Mouse (Mus musculus) heart, adult 2 months (tissue): ENCODE results near the gene Irf2bp2. TPM values are rescaled to one million over a fixed set of nuclear protein-coding genes. Genes with fewer than 3 reads are reported as not detected.

Source experiments
- DNase-seq, 2 experiments: peaks; one replicate each; pipeline ENCODE4 v3.0.0; 2021
- H3K27ac ChIP-seq: fragments of 200-600 bp; 2 replicates; pipeline ENCODE4 v1.8.1; 2022
- H3K27me3 ChIP-seq: fragments of 200-500 bp; 2 replicates; pipeline ENCODE4 v1.6.1; 2012; ENCODE audit warnings: mild to moderate bottlenecking, low read length, inconsistent platforms, mixed read lengths; ENCODE audit not compliant: control insufficient read depth, insufficient read depth
- H3K36me3 ChIP-seq: fragments of 200-500 bp; 2 replicates; pipeline ENCODE4 v1.6.1; 2012; ENCODE audit warnings: low read length, inconsistent platforms; ENCODE audit not compliant: control insufficient read depth, insufficient read depth
- H3K4me1 ChIP-seq: fragments of 200-500 bp; 2 replicates; pipeline ENCODE4 v1.6.1; 2011; ENCODE audit warnings: low read length; ENCODE audit not compliant: control insufficient read depth, insufficient read depth
- H3K4me3 ChIP-seq: fragments of 200-600 bp; 2 replicates; pipeline ENCODE4 v1.8.1; 2022
- H3K79me2 ChIP-seq: fragments of 200-500 bp; replicated peaks from 2 replicates; pipeline ENCODE4 v1.6.1; 2012; ENCODE audit warnings: mild to moderate bottlenecking, inconsistent platforms, low read length, moderate library complexity, mixed read lengths; ENCODE audit not compliant: control insufficient read depth, insufficient read depth
- H3K9ac ChIP-seq: fragments of 200-500 bp; 2 replicates; pipeline ENCODE4 v1.6.1; 2012; ENCODE audit warnings: low read depth, mild to moderate bottlenecking, control low read depth, inconsistent platforms, low read length, mixed read lengths
- CTCF ChIP-seq: fragments of 200-600 bp; IDR thresholded peaks from 2 replicates; pipeline ENCODE4 v1.8.1; 2022; ENCODE audit warnings: antibody characterized with exemption, mild to moderate bottlenecking, moderate library complexity
- EP300 ChIP-seq: fragments of 200-500 bp; IDR thresholded peaks from 2 replicates; pipeline ENCODE4 v1.6.1; 2011; ENCODE audit warnings: low read depth, low read length, control low read depth; ENCODE audit not compliant: insufficient read depth
- POLR2A ChIP-seq: fragments of 200-500 bp; IDR thresholded peaks from 2 replicates; pipeline ENCODE4 v1.6.1; 2011; ENCODE audit warnings: mild to moderate bottlenecking, low read depth, low read length, control low read depth; ENCODE audit not compliant: insufficient read depth
- WGBS: fragments of 180-500 bp; shearing (Covaris S2); methylation state at CpG from one replicate; pipeline ENCODE4 v1.1.7; 2018; 5-methylcytosine and 5-hydroxymethylcytosine counted together
- intact Hi-C: fragments of 180-260 bp; cut with DNase I; formaldehyde crosslinking; loops from one replicate; pipeline ENCODE4 v1.15.1; 2025
- polyA plus RNA-seq: library from polyadenylated mRNA; depleted of rRNA; stranded (reverse); fragments of >200 nt; gene quantifications from 2 replicates; pipeline ENCODE4 v1.2.3, GENCODE M21; 2012
- total RNA-seq, 2 experiments: library from RNA; stranded (reverse); gene quantifications; 2 replicates each; pipeline ENCODE4 v1.2.3; 2021

Irf2bp2 gene
- total and polyA plus RNA-seq, 3 experiments, result 33.8 to 132 (median 56.3) TPM

- intact Hi-C loops, result no loop called here
- H3K4me3 ChIP-seq, result peak overlapping the region; percentile 91
- H3K27ac ChIP-seq, result peak overlapping the region; percentile 98
- H3K79me2 ChIP-seq, result peaks cover 12% of the 10 kb centered on the region
- no peaks in the 10 kb centered on the region for H3K27me3 ChIP-seq
- TF ChIP-seq EP300 (no peak), POLR2A (no peak), CTCF (no peak)
- DNase-seq, result peak; percentile 67 to 76
- 6% methylated on average over 113 of the region's 113 CpGs for WGBS
- H3K36me3 ChIP-seq, result peaks cover 6% of the 10 kb centered on the region
- H3K9ac ChIP-seq, result peak overlapping the region; percentile 100
- peaks cover 13% of the 10 kb centered on the region for H3K4me1 ChIP-seq
Observed at GRCm38 (mm10) chr8:126592771-126593571, 815 bp downstream of the Irf2bp2 start.

- peak overlapping the region; percentile 91 for H3K4me3 ChIP-seq
- peaks cover 10% of the 10 kb centered on the region for H3K36me3 ChIP-seq
- peaks cover 13% of the 10 kb centered on the region for H3K4me1 ChIP-seq
- DNase-seq, result peak; percentile 61 to 72
- intact Hi-C loops, result no loop called here
- peaks cover 12% of the 10 kb centered on the region for H3K79me2 ChIP-seq
- H3K9ac ChIP-seq, result peak overlapping the region; percentile 100
- under 1% methylated on average over 39 of the region's 45 CpGs for WGBS
- no peaks in the 10 kb centered on the region for H3K27me3 ChIP-seq
- no peak for TF ChIP-seq EP300
- no peak for TF ChIP-seq CTCF
- no peak for TF ChIP-seq POLR2A
- peak overlapping the region; percentile 98 for H3K27ac ChIP-seq
Observed at GRCm38 (mm10) chr8:126592381-126592770, 1.4 kb downstream of the Irf2bp2 start.

GRCm38 (mm10) chr8:126591821-126592268 lies 1.9 kb downstream of the Irf2bp2 start:
- H3K4me3 ChIP-seq, result peak overlapping the region; percentile 91
- H3K79me2 ChIP-seq, result peaks cover 12% of the 10 kb centered on the region
- H3K4me1 ChIP-seq, result peaks cover 16% of the 10 kb centered on the region
- TF ChIP-seq POLR2A (peak; percentile 64), EP300 (peak; percentile 92), CTCF (peak; percentile 16; the same call in 1 of the 2 replicates)
- intact Hi-C loops, result loop anchor here (2.0 kb wide), 1 partner anchor 75 kb away; no protein-coding TSS in a partner anchor
- H3K36me3 ChIP-seq, result peaks cover 13% of the 10 kb centered on the region
- H3K9ac ChIP-seq, result peak overlapping the region; percentile 100
- peak; percentile 79 to 84 for DNase-seq
- under 1% methylated on average over 9 of the region's 9 CpGs for WGBS
- peak overlapping the region; percentile 98 for H3K27ac ChIP-seq
- no peaks in the 10 kb centered on the region for H3K27me3 ChIP-seq

- H3K27me3 ChIP-seq, result no peaks in the 10 kb centered on the region
- peak overlapping the region; percentile 91 for H3K4me3 ChIP-seq
- peaks cover 15% of the 10 kb centered on the region for H3K4me1 ChIP-seq
- intact Hi-C loops, result loop anchor here (2.0 kb wide), 1 partner anchor 74 kb away; no protein-coding TSS in a partner anchor
- peak overlapping the region; percentile 100 for H3K9ac ChIP-seq
- peak overlapping the region; percentile 98 for H3K27ac ChIP-seq
- peak; percentile 78 for DNase-seq
- under 1% methylated on average over 20 of the region's 20 CpGs for WGBS
- H3K36me3 ChIP-seq, result peaks cover 19% of the 10 kb centered on the region
- H3K79me2 ChIP-seq, result peaks cover 12% of the 10 kb centered on the region
- peak; percentile 63; the same call in 1 of the 2 replicates for TF ChIP-seq EP300
- peak; percentile 17; the same call in 1 of the 2 replicates for TF ChIP-seq POLR2A
- peak; percentile 28; the same call in 1 of the 2 replicates for TF ChIP-seq CTCF
Observed at GRCm38 (mm10) chr8:126591141-126591820, 2.5 kb downstream of the Irf2bp2 start.

GRCm38 (mm10) chr8:126590599-126590998 lies 3.2 kb downstream of the Irf2bp2 start:
- H3K27ac ChIP-seq, result peak overlapping the region; percentile 98
- H3K4me1 ChIP-seq, result peaks cover 16% of the 10 kb centered on the region
- no peak for DNase-seq
- peaks cover 25% of the 10 kb centered on the region for H3K36me3 ChIP-seq
- H3K79me2 ChIP-seq, result peaks cover 12% of the 10 kb centered on the region
- WGBS, result under 1% methylated on average over 4 of the region's 4 CpGs
- H3K4me3 ChIP-seq, result peak overlapping the region; percentile 91
- peak overlapping the region; percentile 52 for H3K9ac ChIP-seq
- no peak for TF ChIP-seq CTCF
- no peak for TF ChIP-seq EP300
- TF ChIP-seq POLR2A, result no peak
- no peaks in the 10 kb centered on the region for H3K27me3 ChIP-seq
- intact Hi-C loops, result loop anchor here (2.0 kb wide), 1 partner anchor 74 kb away; no protein-coding TSS in a partner anchor
